Mouse (Mus musculus) myocyte (in vitro differentiated cells): ENCODE measurements at regions not wholly inside any gene's neighbourhood (a gene's known extent, or its start where the extent isn't known, plus 50 kb on each side); places are given as distances from the start of the nearest gene placed in this dataset.

ENCODE experiments used
- E2F4 ChIP-seq: IDR thresholded peaks from one replicate; pipeline ENCODE4 v1.6.1; 2011; ENCODE audit warnings: mild to moderate bottlenecking, control low read depth, moderate library complexity; ENCODE audit not compliant: insufficient read depth
- POLR2A ChIP-seq: IDR thresholded peaks from one replicate; pipeline ENCODE4 v1.6.1; 2011; ENCODE audit warnings: low read depth, mild to moderate bottlenecking, control low read depth, moderate library complexity; ENCODE audit not compliant: insufficient read length
- SRF ChIP-seq: IDR thresholded peaks from one replicate; pipeline ENCODE4 v1.6.1; 2011; ENCODE audit warnings: low read depth; ENCODE audit not compliant: control insufficient read depth, insufficient read length

- TF ChIP-seq POLR2A (no peak), SRF (no peak), E2F4 (no peak)
Observed at GRCm38 (mm10) chr2:116358145-116358544, 292.5 kb upstream of the Meis2 start.
